Mouse (Mus musculus): ENCODE results near the gene Crybg3. TPM values are rescaled to one million over a fixed set of nuclear protein-coding genes. Genes with fewer than 3 reads are reported as not detected.

The Crybg3 gene
- 1.0 TPM for polyA plus RNA-seq (2012; fragmentation: generic; extraction: Trizol)

- Histone ChIP-seq H3K27me3 (ENCODE audit: control insufficient read depth, insufficient read depth, insufficient read length) (no peaks in the 10 kb centered on the region), H3K79me2 (ENCODE audit: control insufficient read depth, insufficient read depth) (no peaks in the 10 kb centered on the region), H3K36me3 (ENCODE audit: control insufficient read depth, insufficient read depth) (no peaks in the 10 kb centered on the region), H3K4me2 (ENCODE audit: low read depth) (peak within 1 kb of the TSS; percentile 97), H3ac (ENCODE audit: control insufficient read depth, insufficient read length) (peak within 1 kb of the TSS; percentile 45), H3K4me3 (peak within 1 kb of the TSS; percentile 31)
- peak; percentile 52 for TF ChIP-seq E2F4 (IDR thresholded peaks at IDR 0.05; ENCODE audit: insufficient read depth)
- no peak for TF ChIP-seq CEBPB (IDR thresholded peaks at IDR 0.05; ENCODE audit: insufficient read depth, poor library complexity, severe bottlenecking)
- TF ChIP-seq TCF3 (IDR thresholded peaks at IDR 0.05; ENCODE audit: insufficient read length, low read depth) = no peak
- TF ChIP-seq MYOD1 (IDR thresholded peaks at IDR 0.05; ENCODE audit: control insufficient read depth in 1 of 3, insufficient read length in 2 of 3, low read depth in 2 of 3) = no peak
- no peak for TF ChIP-seq USF1 (IDR thresholded peaks at IDR 0.05; ENCODE audit: low read depth)
- TF ChIP-seq MYOG (IDR thresholded peaks at IDR 0.05; ENCODE audit: control insufficient read depth in 1 of 3, insufficient read depth in 1 of 3, insufficient read length in 2 of 3, low read depth in 2 of 3) = no peak
- no peak for TF ChIP-seq TCF12 (IDR thresholded peaks at IDR 0.05; ENCODE audit: insufficient read depth, poor library complexity, severe bottlenecking)
- peak; percentile 68 for TF ChIP-seq POLR2A (IDR thresholded peaks at IDR 0.05; ENCODE audit: insufficient read length, low read depth)
- no peak for TF ChIP-seq REST (IDR thresholded peaks at IDR 0.05; ENCODE audit: insufficient read depth, insufficient read length)
- no peak for TF ChIP-seq POLR2AphosphoS2 (IDR thresholded peaks at IDR 0.05; ENCODE audit: insufficient read length, low read depth)
- no peak for TF ChIP-seq SRF (IDR thresholded peaks at IDR 0.05; ENCODE audit: control insufficient read depth, insufficient read length, low read depth)
- no peak for TF ChIP-seq MAX (IDR thresholded peaks at IDR 0.05; ENCODE audit: low read depth)
Observed at GRCm38 (mm10) chr16:59600311-59601251, at the start of gene Crybg3. Crybg3 (minus strand) TSS chr16:59600979.

DNA sequence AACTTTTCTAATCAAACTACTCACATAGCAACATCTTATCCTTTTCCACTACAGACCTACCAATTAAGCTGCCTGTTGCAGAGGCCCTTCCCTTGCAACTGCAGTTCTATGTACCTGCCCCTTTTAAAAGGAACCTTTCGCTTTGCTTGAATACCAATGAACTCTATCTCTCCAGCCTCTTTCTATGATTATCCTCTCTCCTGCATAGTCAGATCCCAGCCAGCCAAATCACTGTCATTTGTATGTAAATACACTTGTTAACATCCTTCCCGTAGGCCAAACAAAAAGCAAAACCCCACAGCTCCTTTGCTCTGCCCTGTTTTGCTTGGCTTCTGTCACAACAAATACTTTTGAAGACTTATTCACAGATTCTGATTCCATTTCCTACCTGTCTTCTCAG is 43.0 kb upstream of the Crybg3 start:
- Histone ChIP-seq H3K4me3 (no peak overlapping the region), H3K36me3 (ENCODE audit: control insufficient read depth, insufficient read depth) (no peaks in the 10 kb centered on the region), H3K4me2 (ENCODE audit: low read depth) (no peak overlapping the region), H3ac (ENCODE audit: control insufficient read depth, insufficient read length) (no peak overlapping the region), H3K79me2 (ENCODE audit: control insufficient read depth, insufficient read depth) (no peaks in the 10 kb centered on the region), H3K27me3 (ENCODE audit: control insufficient read depth, insufficient read depth, insufficient read length) (no peaks in the 10 kb centered on the region)
- TF ChIP-seq USF1 (IDR thresholded peaks at IDR 0.05; ENCODE audit: low read depth) (no peak), TCF12 (IDR thresholded peaks at IDR 0.05; ENCODE audit: insufficient read depth, poor library complexity, severe bottlenecking) (no peak), MYOD1 (IDR thresholded peaks at IDR 0.05; ENCODE audit: control insufficient read depth in 1 of 3, insufficient read length in 2 of 3, low read depth in 2 of 3) (no peak), CEBPB (IDR thresholded peaks at IDR 0.05; ENCODE audit: insufficient read depth, poor library complexity, severe bottlenecking) (no peak), SRF (IDR thresholded peaks at IDR 0.05; ENCODE audit: control insufficient read depth, insufficient read length, low read depth) (no peak), MYOG (IDR thresholded peaks at IDR 0.05; ENCODE audit: control insufficient read depth in 1 of 3, insufficient read depth in 1 of 3, insufficient read length in 2 of 3, low read depth in 2 of 3) (no peak), TCF3 (IDR thresholded peaks at IDR 0.05; ENCODE audit: insufficient read length, low read depth) (no peak), POLR2A (IDR thresholded peaks at IDR 0.05; ENCODE audit: insufficient read length, low read depth) (no peak)

DNA sequence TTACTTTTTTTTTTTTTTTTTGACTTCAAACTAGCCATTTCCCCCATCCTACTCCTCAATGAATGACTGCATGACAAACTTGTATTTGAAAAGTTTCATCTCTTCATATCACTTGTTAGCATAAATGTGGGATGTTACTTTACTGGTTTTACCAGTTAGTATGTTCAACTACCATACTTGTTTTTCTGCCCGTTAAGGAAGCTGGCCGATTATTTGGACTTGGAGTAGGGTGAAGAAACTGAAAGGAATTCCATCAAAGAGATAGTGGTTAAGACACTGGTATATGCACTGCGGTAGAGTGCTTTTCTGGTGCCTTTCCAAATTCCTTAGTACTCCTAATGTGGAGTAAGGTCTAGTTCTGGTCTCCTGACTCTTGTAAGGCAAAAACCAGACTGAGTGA is 39.2 kb upstream of the Crybg3 start:
- Histone ChIP-seq H3K4me3 (peak overlapping the region; percentile 76), H3K79me2 (ENCODE audit: control insufficient read depth, insufficient read depth) (peaks cover 7% of the 10 kb centered on the region), H3K27me3 (ENCODE audit: control insufficient read depth, insufficient read depth, insufficient read length) (no peaks in the 10 kb centered on the region), H3K36me3 (ENCODE audit: control insufficient read depth, insufficient read depth) (no peaks in the 10 kb centered on the region), H3ac (ENCODE audit: control insufficient read depth, insufficient read length) (no peak overlapping the region), H3K4me2 (ENCODE audit: low read depth) (peak overlapping the region; percentile 97)
- TF ChIP-seq E2F4 (IDR thresholded peaks at IDR 0.05; ENCODE audit: insufficient read depth) = no peak
- TF ChIP-seq MYOD1 (IDR thresholded peaks at IDR 0.05; ENCODE audit: control insufficient read depth in 1 of 3, insufficient read length in 2 of 3, low read depth in 2 of 3) = no peak
- TF ChIP-seq MAX (IDR thresholded peaks at IDR 0.05; ENCODE audit: low read depth) = no peak
- TF ChIP-seq MYOG (IDR thresholded peaks at IDR 0.05; ENCODE audit: control insufficient read depth in 1 of 3, insufficient read depth in 1 of 3, insufficient read length in 2 of 3, low read depth in 2 of 3) = no peak
- TF ChIP-seq REST (IDR thresholded peaks at IDR 0.05; ENCODE audit: insufficient read depth, insufficient read length) = no peak
- TF ChIP-seq TCF3 (IDR thresholded peaks at IDR 0.05; ENCODE audit: insufficient read length, low read depth) = no peak
- no peak for TF ChIP-seq POLR2AphosphoS2 (IDR thresholded peaks at IDR 0.05; ENCODE audit: insufficient read length, low read depth)
- no peak for TF ChIP-seq POLR2A (IDR thresholded peaks at IDR 0.05; ENCODE audit: insufficient read length, low read depth)
- TF ChIP-seq USF1 (IDR thresholded peaks at IDR 0.05; ENCODE audit: low read depth) = no peak
- no peak for TF ChIP-seq TCF12 (IDR thresholded peaks at IDR 0.05; ENCODE audit: insufficient read depth, poor library complexity, severe bottlenecking)
- TF ChIP-seq SRF (IDR thresholded peaks at IDR 0.05; ENCODE audit: control insufficient read depth, insufficient read length, low read depth) = no peak
- TF ChIP-seq CEBPB (IDR thresholded peaks at IDR 0.05; ENCODE audit: insufficient read depth, poor library complexity, severe bottlenecking) = no peak

DNA sequence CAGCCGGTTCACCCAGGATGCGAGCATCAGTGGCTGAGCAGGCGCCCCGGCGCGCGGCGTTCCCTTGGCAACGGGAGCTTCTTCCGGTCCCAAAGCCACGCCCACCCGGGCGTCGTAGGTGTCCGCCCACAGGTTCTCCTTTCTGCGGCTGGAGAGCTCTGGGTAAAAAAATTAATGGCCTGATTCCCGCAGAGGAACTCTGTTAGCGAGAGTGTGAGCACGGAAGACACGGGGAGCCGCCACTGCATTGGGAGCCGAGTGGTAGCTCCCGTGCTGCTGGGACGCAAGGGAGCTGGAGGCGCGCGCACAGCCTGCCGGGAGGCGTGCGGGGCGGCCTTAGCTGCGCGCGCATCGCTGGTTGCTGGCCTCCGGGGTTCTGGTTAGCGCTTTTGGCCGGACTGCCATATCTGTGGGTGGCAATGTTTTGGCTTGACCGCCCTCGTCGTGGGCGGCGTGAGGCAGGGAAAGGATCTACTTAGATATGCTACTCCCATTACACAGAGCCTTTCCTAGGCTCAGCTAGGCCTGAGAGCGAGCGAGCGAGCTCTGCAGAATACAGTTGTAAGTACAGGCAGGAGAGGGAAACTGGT is 38.4 kb upstream of the Crybg3 start, which contains the start of gene Arl6:
Gene Arl6 (minus strand): TSS at position 290 of the 590 bp plus-strand sequence.
- no peak for TF ChIP-seq USF1 (IDR thresholded peaks at IDR 0.05; ENCODE audit: low read depth)
- TF ChIP-seq POLR2AphosphoS2 (IDR thresholded peaks at IDR 0.05; ENCODE audit: insufficient read length, low read depth) = peak; percentile 45
- peak; percentile 73 for TF ChIP-seq POLR2A (IDR thresholded peaks at IDR 0.05; ENCODE audit: insufficient read length, low read depth)
- TF ChIP-seq SRF (IDR thresholded peaks at IDR 0.05; ENCODE audit: control insufficient read depth, insufficient read length, low read depth) = peak; percentile 32
- Histone ChIP-seq H3K79me2 (ENCODE audit: control insufficient read depth, insufficient read depth) (peaks cover 7% of the 10 kb centered on the region), H3ac (ENCODE audit: control insufficient read depth, insufficient read length) (peak within 1 kb of the TSS; percentile 89), H3K4me2 (ENCODE audit: low read depth) (peak within 1 kb of the TSS; percentile 97), H3K4me3 (peak within 1 kb of the TSS; percentile 76), H3K27me3 (ENCODE audit: control insufficient read depth, insufficient read depth, insufficient read length) (no peaks in the 10 kb centered on the region), H3K36me3 (ENCODE audit: control insufficient read depth, insufficient read depth) (no peaks in the 10 kb centered on the region)
